Mouse (Mus musculus) testis, adult 2 months (tissue): ENCODE data around the gene Krt14. TPM values are rescaled to one million over a fixed set of nuclear protein-coding genes. Genes with fewer than 3 reads are reported as not detected.
"Not testable (repeated sequence)": the region's sequence is repeated elsewhere in the genome, so short reads cannot be mapped to it uniquely, and the experiment has no call there.

Experiments
- H3K27ac ChIP-seq: fragments of 200-500 bp; 2 replicates; pipeline ENCODE4 v1.5.1; 2012; ENCODE audit warnings: low read depth, low read length; ENCODE audit not compliant: control insufficient read depth, insufficient read depth
- H3K27me3 ChIP-seq: fragments of 200-500 bp; 2 replicates; pipeline ENCODE4 v1.6.1; 2012; ENCODE audit warnings: mild to moderate bottlenecking, low read length, moderate library complexity; ENCODE audit not compliant: control insufficient read depth, insufficient read depth
- H3K36me3 ChIP-seq: fragments of 200-500 bp; 2 replicates; pipeline ENCODE4 v1.6.1; 2012; ENCODE audit warnings: mild to moderate bottlenecking, low read length; ENCODE audit not compliant: control insufficient read depth, insufficient read depth
- H3K4me1 ChIP-seq: fragments of 200-500 bp; 2 replicates; pipeline ENCODE4 v1.6.1; 2012; ENCODE audit warnings: low read length; ENCODE audit not compliant: control insufficient read depth, insufficient read depth
- H3K4me3 ChIP-seq: fragments of 200-500 bp; 2 replicates; pipeline ENCODE4 v1.5.1; 2012; ENCODE audit warnings: low read depth, mild to moderate bottlenecking, low read length, moderate library complexity, mixed read lengths; ENCODE audit not compliant: control insufficient read depth
- CTCF ChIP-seq: fragments of 200-500 bp; IDR thresholded peaks from 2 replicates; pipeline ENCODE4 v1.5.1; 2012; ENCODE audit warnings: low read depth, mild to moderate bottlenecking, inconsistent platforms, low read length, moderate library complexity; ENCODE audit not compliant: control insufficient read depth, insufficient read depth, insufficient replicate concordance
- POLR2A ChIP-seq: fragments of 200-500 bp; IDR thresholded peaks from 2 replicates; pipeline ENCODE4 v1.6.1; 2012; ENCODE audit warnings: low read depth, mild to moderate bottlenecking, inconsistent platforms, low read length, moderate library complexity; ENCODE audit not compliant: control insufficient read depth
- polyA plus RNA-seq: library from polyadenylated mRNA; depleted of rRNA; stranded (reverse); fragments of >200 nt; gene quantifications from 2 replicates; pipeline ENCODE4 v1.2.3, GENCODE M21; 2012; rRNA removed

Gene Krt14
- polyA plus RNA-seq, result 1.2 TPM in 1 of 2 replicates, not detected in the other

DNA sequence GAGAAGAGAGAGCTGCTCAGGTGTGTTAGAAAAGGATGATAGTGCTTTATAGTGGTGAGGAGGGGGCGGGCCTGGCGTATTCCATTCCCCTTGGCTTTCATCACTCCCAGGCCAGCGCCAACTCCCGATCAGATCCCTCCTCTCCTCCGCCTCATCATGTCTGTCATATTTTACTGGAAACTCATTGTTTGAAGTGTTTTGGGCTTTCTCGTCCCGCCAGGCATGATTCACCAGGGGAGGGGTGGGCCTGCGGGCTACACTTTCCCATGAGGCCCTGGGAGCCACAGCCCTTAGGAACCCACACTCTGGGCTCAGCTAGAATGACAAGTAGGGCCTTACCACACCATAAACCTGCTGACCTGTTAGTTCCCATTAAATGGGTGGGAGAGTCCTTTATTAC, at the start of gene Krt14:
Gene Krt14 (minus strand): TSS at position 51 of the 400 bp plus-strand sequence.
- TF ChIP-seq CTCF (no peak), POLR2A (no peak)
- Histone ChIP-seq H3K27me3 (no peaks in the 10 kb centered on the region), H3K4me1 (no peaks in the 10 kb centered on the region), H3K4me3 (no peak within 1 kb of the TSS), H3K27ac (no peak within 1 kb of the TSS), H3K36me3 (no peaks in the 10 kb centered on the region)

DNA sequence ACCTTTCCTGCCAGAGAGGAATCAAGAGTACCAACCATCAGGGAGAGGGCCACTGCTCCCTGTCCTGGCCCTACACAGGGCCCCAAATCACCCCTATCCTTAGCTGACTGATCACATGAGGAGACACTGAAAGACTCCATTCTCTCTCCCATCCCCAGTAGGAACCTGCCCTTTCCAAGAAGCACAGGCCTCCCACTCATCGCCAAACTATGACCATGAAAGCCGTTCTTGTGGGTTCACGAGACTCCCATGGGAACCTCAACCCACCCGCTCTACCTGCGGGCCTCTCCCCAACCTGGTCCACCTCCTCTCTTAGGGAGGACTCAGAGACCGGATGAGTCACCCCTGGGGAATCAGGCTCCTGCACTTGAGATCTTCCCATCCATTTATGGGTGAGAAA, 48.2 kb upstream of the Krt14 start:
- no peak overlapping the region for H3K4me3 ChIP-seq
- no peak overlapping the region for H3K27ac ChIP-seq
- H3K27me3 ChIP-seq, result no peaks in the 10 kb centered on the region
- H3K36me3 ChIP-seq, result no peaks in the 10 kb centered on the region
- TF ChIP-seq CTCF, result no peak
- TF ChIP-seq POLR2A, result no peak
- H3K4me1 ChIP-seq, result no peaks in the 10 kb centered on the region

DNA sequence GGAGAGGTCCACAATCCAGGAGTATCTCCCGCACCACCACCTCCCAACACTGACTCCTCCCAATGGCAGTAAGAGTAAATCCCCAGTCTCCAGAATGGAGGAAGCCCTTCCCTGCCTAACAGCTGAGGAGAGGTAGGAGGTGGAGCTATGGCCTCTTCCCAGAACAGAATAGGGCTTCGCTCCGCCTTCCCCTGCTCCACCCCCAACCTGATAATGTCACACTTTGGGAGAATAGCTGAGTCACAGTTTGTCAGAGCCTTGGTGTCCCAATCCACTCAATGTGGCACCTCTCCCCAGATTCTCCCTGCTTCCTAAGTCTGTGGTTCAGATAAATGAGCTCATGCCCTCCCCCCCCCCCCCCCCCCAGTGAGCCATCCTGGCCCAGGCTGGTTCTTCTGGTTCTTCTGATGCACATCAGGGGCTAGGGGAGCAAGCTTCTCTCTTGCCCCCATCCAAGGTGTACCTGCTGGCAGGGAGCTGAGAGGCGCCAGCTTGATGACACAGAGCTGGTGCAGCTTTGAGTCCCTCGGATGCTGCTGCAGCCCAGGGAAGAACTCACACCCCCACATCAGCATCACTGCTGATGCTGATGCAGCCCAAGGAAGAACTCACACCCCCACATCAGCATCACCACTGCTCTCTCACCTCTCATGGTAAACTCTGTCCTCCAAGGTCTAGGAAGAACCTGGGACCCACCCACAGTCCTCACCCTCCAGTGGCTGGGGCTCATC, 47.2 kb upstream of the Krt14 start:
- no peaks in the 10 kb centered on the region for H3K4me1 ChIP-seq
- no peak for TF ChIP-seq POLR2A
- H3K36me3 ChIP-seq, result no peaks in the 10 kb centered on the region
- H3K4me3 ChIP-seq, result no peak overlapping the region
- H3K27ac ChIP-seq, result no peak overlapping the region
- H3K27me3 ChIP-seq, result no peaks in the 10 kb centered on the region

- H3K4me3 ChIP-seq, result no peak within 1 kb of the TSS
- H3K36me3 ChIP-seq, result no peaks in the 10 kb centered on the region
- no peaks in the 10 kb centered on the region for H3K4me1 ChIP-seq
- H3K27me3 ChIP-seq, result no peaks in the 10 kb centered on the region
- TF ChIP-seq CTCF (no peak), POLR2A (no peak)
- no peak within 1 kb of the TSS for H3K27ac ChIP-seq
These were observed 41.6 kb upstream of the Krt14 start, which contains the start of gene Krt16 for GRCm38 (mm10) chr11:100248852-100249465. Gene Krt16, minus strand, starts transcription at chr11:100248902.

- not testable (repeated sequence) for H3K27ac ChIP-seq, H3K27me3 ChIP-seq, H3K36me3 ChIP-seq, H3K4me3 ChIP-seq, H3K4me1 ChIP-seq
These were observed 39.1 kb upstream of the Krt14 start for GRCm38 (mm10) chr11:100246471-100246870.

DNA sequence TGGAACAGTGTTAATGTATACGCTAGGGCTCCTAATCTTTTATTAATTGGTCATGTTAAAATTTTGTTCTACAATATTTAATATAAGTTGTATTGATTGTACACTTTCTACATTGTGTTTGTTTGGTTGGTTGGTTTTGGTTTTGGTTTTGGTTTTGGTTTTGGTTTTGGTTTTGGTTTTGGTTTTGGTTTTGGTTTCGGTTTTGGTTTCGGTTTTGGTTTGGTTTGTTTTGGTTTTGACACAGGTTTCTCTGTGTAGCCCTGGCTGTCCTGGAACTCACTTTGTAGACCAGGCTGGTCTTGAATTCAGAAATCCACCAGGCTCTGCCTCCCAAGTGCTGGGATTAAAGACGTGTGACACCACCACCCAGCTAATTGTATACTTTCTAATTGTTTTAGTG, 32.9 kb upstream of the Krt14 start:
- not testable (repeated sequence) for H3K4me3 ChIP-seq, H3K27ac ChIP-seq, H3K36me3 ChIP-seq, H3K4me1 ChIP-seq, H3K27me3 ChIP-seq

GRCm38 (mm10) chr11:100221741-100222140, 14.4 kb upstream of the Krt14 start:
- TF ChIP-seq POLR2A (no peak), CTCF (no peak)
- H3K27ac ChIP-seq, result no peak overlapping the region
- no peaks in the 10 kb centered on the region for H3K36me3 ChIP-seq

GRCm38 (mm10) chr11:100219304-100219703, 12.0 kb upstream of the Krt14 start:
- Histone ChIP-seq H3K27me3 (no peaks in the 10 kb centered on the region), H3K27ac (no peak overlapping the region)
- TF ChIP-seq CTCF, result no peak
- no peak for TF ChIP-seq POLR2A

More at GRCm38 (mm10) chr11:100221741-100222140, 14.4 kb upstream of the Krt14 start:
- Histone ChIP-seq H3K27me3 (no peaks in the 10 kb centered on the region), H3K4me1 (no peaks in the 10 kb centered on the region), H3K4me3 (no peak overlapping the region)

More at GRCm38 (mm10) chr11:100219304-100219703, 12.0 kb upstream of the Krt14 start:
- Histone ChIP-seq H3K4me1 (no peaks in the 10 kb centered on the region), H3K4me3 (no peak overlapping the region), H3K36me3 (no peaks in the 10 kb centered on the region)
